Mouse (Mus musculus) intestine, embryonic 16.5 days (tissue): Measurements from ENCODE around the gene Pglyrp2. TPM values are rescaled to one million over a fixed set of nuclear protein-coding genes. Genes with fewer than 3 reads are reported as not detected.
A peak's percentile ranks its signal among the peaks of the same experiment; 100 is the strongest.

Experiments
- ATAC-seq: fragments of 200-750 bp; cut with Nextera tagmentation; 2 replicates; pipeline ENCODE4 v1.8.0; 2017; ENCODE audit warnings: moderate TSS enrichment, moderate library complexity
- H3K27ac ChIP-seq: fragments of 300-500 bp; sonication (generic); 2 replicates; pipeline ENCODE4 v1.5.1; 2014; ENCODE audit warnings: mild to moderate bottlenecking, low read length
- H3K27me3 ChIP-seq: fragments of 300-500 bp; sonication (generic); replicated peaks from 2 replicates; pipeline ENCODE4 v1.6.1; 2014; ENCODE audit warnings: low read length, control low read depth, mixed read lengths; ENCODE audit not compliant: control insufficient read depth, insufficient read depth
- H3K36me3 ChIP-seq: fragments of 300-500 bp; sonication (generic); 2 replicates; pipeline ENCODE4 v1.6.1; 2014; ENCODE audit warnings: low read length, control low read depth; ENCODE audit not compliant: control insufficient read depth, insufficient read depth
- H3K4me1 ChIP-seq: fragments of 300-500 bp; sonication (generic); 2 replicates; pipeline ENCODE4 v1.6.1; 2014; ENCODE audit warnings: low read length, control low read depth, mixed read lengths; ENCODE audit not compliant: control insufficient read depth, insufficient read depth
- H3K4me2 ChIP-seq: fragments of 300-500 bp; sonication (generic); 2 replicates; pipeline ENCODE4 v1.6.1; 2014; ENCODE audit warnings: low read depth, low read length, control low read depth
- H3K4me3 ChIP-seq: fragments of 300-500 bp; sonication (generic); 2 replicates; pipeline ENCODE4 v1.5.1; 2014; ENCODE audit warnings: mild to moderate bottlenecking, low read length
- H3K9ac ChIP-seq: fragments of 300-500 bp; sonication (generic); 2 replicates; pipeline ENCODE4 v1.6.1; 2014; ENCODE audit warnings: low read depth, low read length
- H3K9me3 ChIP-seq: fragments of 300-500 bp; sonication (generic); 2 replicates; pipeline ENCODE4 v1.6.1; 2016; ENCODE audit warnings: low read length, control low read depth; ENCODE audit not compliant: control insufficient read depth
- WGBS: fragments of 180-500 bp; shearing (Covaris S2); extraction: QIAGEN DNeasy Blood & Tissue Kit; methylation state at CpG from one replicate; pipeline ENCODE4 v1.1.7; 2014; 5-methylcytosine and 5-hydroxymethylcytosine counted together
- polyA plus RNA-seq: library from polyadenylated mRNA; unstranded; fragments of >200 nt; fragmentation: Nextera tagmentation; extraction: Ambion mirVana; gene quantifications from 2 replicates; pipeline ENCODE4 v1.2.1, GENCODE M21; 2015

The Pglyrp2 gene
- polyA plus RNA-seq, 1 experiment from 2014 or later: 0.79 TPM

DNA sequence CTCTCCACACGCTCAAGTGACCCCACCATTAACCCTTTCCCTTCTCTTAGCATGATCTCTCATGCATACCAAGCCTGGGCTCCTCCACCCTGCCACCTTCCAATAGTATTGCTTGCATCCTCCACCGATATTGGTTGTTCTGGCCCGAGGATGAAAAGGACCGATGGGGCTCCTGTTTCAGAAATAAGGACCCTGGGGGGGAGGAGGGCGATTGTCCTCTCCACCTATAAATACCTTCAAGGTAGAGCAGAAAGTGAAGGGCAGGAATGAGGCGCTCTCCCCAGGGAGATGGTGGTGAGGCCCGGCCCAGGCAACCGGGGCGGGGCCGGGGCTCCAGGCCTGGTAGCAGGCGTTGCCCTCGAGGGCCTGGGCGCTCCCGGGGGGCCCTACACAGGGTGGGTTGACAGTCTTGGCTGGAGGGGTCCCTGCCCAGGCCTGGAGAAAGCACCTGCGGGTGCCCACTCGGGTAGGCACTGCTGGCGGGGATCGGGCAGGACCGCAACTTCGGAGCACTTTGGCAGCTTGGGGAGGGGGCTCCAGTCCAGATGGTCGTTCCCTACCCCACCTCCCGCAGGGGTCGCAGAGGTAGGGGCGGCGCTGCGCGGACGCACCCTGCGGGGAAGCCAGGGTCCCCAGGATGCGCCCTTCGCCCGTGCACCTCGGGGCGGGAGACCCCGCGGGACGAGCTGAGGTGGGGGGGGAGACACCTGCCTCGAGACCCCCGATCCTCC, 35.4 kb downstream of the Pglyrp2 start:
- Histone ChIP-seq H3K4me1 (peaks cover 8% of the 10 kb centered on the region), H3K9me3 (no peaks in the 10 kb centered on the region), H3K27ac (peak overlapping the region; percentile 81), H3K9ac (peak overlapping the region; percentile 84), H3K36me3 (no peaks in the 10 kb centered on the region; the same call in 1 of the 2 replicates), H3K4me2 (peak overlapping the region; percentile 94), H3K4me3 (peak overlapping the region; percentile 75), H3K27me3 (peaks cover 17% of the 10 kb centered on the region)
- peak; percentile 76 for ATAC-seq
- under 1% methylated on average over 31 of the region's 39 CpGs for WGBS

DNA sequence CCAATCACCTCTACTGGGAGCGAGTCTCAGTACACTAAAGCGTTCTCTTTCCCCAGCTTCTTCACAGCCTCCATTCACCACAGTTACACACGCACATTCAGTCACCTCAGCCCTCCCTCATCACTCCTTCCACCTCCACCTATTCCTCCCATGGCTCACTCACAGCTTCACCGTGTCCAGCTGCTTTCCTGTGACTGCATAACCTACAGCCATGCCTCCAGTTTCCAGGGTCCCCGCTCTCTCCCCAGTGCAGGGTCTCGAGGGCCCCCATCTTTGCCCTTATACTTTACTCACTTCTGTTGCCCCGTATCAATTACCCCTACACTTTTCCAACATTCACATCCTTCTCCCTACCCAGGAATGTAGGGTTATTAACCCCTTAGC, 36.0 kb downstream of the Pglyrp2 start:
- Histone ChIP-seq H3K4me3 (peak overlapping the region; percentile 75), H3K4me1 (peaks cover 8% of the 10 kb centered on the region), H3K9ac (peak overlapping the region; percentile 84; the same call in 1 of the 2 replicates), H3K36me3 (no peaks in the 10 kb centered on the region; the same call in 1 of the 2 replicates), H3K27me3 (peaks cover 17% of the 10 kb centered on the region), H3K27ac (no peak overlapping the region), H3K4me2 (peak overlapping the region; percentile 94), H3K9me3 (no peaks in the 10 kb centered on the region)
- no peak for ATAC-seq
- 39% methylated on average over 7 of the region's 7 CpGs for WGBS

DNA sequence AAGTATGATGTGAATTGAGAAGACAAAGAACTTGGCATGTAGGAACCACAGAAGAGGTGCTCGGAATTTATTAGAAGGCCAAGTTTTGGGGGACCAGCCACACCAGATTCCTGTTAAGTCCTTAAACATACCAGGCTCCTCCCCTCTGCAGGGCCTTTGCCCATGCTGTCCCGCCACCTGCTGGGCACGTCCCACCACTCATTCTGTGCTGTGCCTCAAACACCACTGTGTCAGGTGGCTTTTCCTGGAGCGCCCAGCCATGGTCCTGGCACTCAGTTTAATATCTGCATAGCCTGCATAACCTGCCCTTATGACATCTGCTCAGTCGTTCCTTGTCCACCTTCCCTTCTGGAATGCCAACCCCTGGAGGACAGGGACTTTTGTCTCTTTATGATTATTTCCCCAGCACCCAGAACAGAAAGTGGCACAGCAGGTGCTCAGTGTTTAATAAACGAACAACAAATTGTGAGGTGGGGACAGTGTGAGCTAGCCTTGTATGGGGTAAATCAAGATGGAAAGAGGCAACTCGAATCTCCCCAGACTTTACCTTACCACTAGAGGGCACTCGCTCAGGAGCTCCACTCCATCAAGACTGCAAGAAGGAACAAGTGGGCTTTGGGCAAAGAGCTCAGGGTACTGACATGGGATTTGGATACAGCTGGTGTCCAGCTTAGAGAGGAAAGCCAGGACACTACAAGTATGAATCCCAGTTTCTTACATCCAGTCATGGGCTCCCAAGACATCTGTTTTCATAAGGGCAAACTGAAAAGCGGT, 37.1 kb downstream of the Pglyrp2 start:
- no peaks in the 10 kb centered on the region for H3K9me3 ChIP-seq
- peaks cover 10% of the 10 kb centered on the region for H3K27me3 ChIP-seq
- no peak overlapping the region for H3K4me2 ChIP-seq
- peaks cover 3% of the 10 kb centered on the region; the same call in 1 of the 2 replicates for H3K4me1 ChIP-seq
- no peak overlapping the region for H3K9ac ChIP-seq
- H3K27ac ChIP-seq: no peak overlapping the region
- no peak overlapping the region for H3K4me3 ChIP-seq
- WGBS: 70% methylated on average over 9 of the region's 9 CpGs
- H3K36me3 ChIP-seq: no peaks in the 10 kb centered on the region; the same call in 1 of the 2 replicates
- no peak for ATAC-seq

DNA sequence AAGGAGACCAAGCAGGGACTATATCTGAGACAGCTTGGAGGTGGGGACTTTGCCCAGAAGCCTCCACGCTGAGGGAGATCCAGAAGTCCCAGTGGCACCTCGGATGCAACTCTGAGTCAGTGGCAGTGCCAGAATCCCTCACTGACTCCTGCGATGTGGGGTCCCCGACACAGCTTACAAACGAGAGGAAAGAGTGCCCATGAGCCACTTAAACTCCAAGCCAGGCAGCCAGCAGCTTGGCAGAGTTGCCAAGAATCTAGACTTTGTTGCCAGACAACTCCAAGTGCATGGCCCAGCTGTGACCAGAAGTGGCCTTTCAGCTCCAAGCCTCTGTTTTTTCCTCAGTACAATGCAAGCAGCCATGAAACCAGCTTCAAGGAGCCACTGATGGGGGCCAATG, 40.3 kb downstream of the Pglyrp2 start:
- no peaks in the 10 kb centered on the region; the same call in 1 of the 2 replicates for H3K36me3 ChIP-seq
- H3K27ac ChIP-seq: no peak overlapping the region
- no peak overlapping the region for H3K4me3 ChIP-seq
- no peak for ATAC-seq
- H3K4me2 ChIP-seq: no peak overlapping the region
- WGBS: 88% methylated on average over 5 of the region's 5 CpGs
- no peaks in the 10 kb centered on the region for H3K27me3 ChIP-seq
- no peak overlapping the region for H3K9ac ChIP-seq
- peaks cover 3% of the 10 kb centered on the region; the same call in 1 of the 2 replicates for H3K4me1 ChIP-seq
- H3K9me3 ChIP-seq: no peaks in the 10 kb centered on the region

DNA sequence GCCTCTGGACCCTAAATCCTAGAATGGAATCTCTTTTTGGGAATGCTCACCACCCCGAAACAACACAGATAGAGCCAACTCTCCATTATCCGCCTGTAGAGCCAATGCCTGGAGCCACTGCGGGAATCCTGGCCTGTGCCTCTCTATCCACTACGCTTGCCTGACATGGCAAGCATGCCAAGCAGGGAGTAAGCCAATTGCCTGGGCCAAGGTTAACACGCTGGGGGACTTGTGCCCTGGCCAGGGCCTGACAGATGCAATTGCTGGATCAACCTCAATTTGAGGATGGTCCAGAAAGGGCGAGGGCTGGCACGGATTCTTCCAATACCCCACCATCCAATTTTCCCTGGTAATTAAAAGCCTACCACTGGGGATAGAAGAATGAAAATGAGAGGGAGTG, 41.4 kb downstream of the Pglyrp2 start:
- Histone ChIP-seq H3K4me1 (no peaks in the 10 kb centered on the region; the same call in 1 of the 2 replicates), H3K36me3 (no peaks in the 10 kb centered on the region; the same call in 1 of the 2 replicates), H3K4me3 (no peak overlapping the region), H3K4me2 (no peak overlapping the region), H3K27me3 (no peaks in the 10 kb centered on the region), H3K9ac (no peak overlapping the region), H3K9me3 (no peaks in the 10 kb centered on the region), H3K27ac (no peak overlapping the region)
- 91% methylated on average over 7 of the region's 7 CpGs for WGBS
- no peak for ATAC-seq

DNA sequence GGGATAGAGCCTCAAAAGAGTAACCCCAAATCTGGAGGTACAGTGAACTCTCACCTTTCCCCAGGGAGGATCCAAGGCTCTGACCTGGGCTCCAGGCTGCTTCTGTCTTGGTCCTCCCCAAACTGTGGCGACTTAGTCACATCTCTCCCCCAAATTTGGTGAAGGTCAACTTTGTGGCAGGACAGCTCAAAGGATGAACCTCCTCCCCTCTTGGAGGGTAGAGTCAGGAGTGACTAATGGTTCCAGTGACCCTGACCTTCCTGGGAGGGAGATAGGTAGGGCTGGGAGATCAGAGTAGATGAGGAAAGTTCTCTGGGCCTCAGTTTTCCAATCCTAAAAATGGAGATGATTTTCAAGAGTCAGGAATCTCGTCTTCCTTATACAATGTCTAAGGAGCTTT, 45.2 kb downstream of the Pglyrp2 start:
- no peak for ATAC-seq
- no peak overlapping the region for H3K27ac ChIP-seq
- H3K4me2 ChIP-seq: no peak overlapping the region
- no peaks in the 10 kb centered on the region; the same call in 1 of the 2 replicates for H3K4me1 ChIP-seq
- no peaks in the 10 kb centered on the region for H3K27me3 ChIP-seq
- H3K4me3 ChIP-seq: no peak overlapping the region
- WGBS: 74% methylated on average over 2 of the region's 2 CpGs
- no peaks in the 10 kb centered on the region for H3K36me3 ChIP-seq
- H3K9ac ChIP-seq: no peak overlapping the region
- no peaks in the 10 kb centered on the region for H3K9me3 ChIP-seq

DNA sequence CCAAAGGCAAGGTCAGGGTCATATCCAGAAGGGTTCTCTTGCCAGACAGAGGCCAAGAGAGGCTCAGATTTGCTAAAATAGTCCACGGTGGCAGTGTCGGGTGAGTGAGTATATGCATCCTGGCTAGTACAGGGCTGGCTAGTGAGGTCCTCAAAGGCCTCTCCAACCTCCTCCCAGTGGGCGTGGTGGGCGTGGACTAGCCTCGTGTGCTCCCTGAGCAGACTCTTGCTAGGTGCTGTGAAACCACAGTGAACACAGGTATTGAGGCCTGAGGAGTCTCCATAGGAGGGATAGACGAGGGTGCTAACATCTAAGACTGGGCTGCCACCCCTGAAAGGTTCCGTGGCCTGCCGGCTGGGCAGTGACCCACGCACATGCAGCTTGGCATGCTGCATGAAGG, 46.8 kb downstream of the Pglyrp2 start:
- peak; percentile 38; the same call in 1 of the 2 replicates for ATAC-seq

DNA sequence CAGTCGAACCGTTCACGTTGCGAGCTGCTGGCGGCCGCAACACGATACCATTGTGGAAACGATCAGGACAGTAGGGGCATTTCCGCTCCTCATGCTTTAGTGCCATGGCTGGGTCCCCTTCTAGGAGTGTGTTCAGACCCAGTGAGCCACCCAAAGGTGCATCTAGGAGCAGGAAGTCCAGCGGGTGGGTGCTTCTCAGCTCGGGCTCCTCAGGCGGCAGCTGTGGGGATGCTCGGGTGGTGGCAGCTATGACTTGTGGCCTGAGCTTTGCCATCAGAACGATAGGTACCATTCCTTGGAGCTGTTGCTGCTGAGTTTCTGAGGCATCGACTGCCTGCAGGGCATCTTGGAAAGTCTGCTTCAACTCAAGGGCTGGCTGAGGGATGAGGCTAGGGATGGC, 47.5 kb downstream of the Pglyrp2 start:
- no peaks in the 10 kb centered on the region for H3K9me3 ChIP-seq
- H3K27ac ChIP-seq: no peak overlapping the region
- no peak overlapping the region for H3K4me3 ChIP-seq
- no peaks in the 10 kb centered on the region for H3K36me3 ChIP-seq
- ATAC-seq: peak; percentile 48
- H3K4me1 ChIP-seq: no peaks in the 10 kb centered on the region; the same call in 1 of the 2 replicates
- WGBS: 83% methylated on average over 15 of the region's 15 CpGs
- H3K4me2 ChIP-seq: no peak overlapping the region
- H3K9ac ChIP-seq: no peak overlapping the region
- H3K27me3 ChIP-seq: no peaks in the 10 kb centered on the region

More for the DNA sequence above, 46.8 kb downstream of the Pglyrp2 start:
- no peaks in the 10 kb centered on the region; the same call in 1 of the 2 replicates for H3K4me1 ChIP-seq
- H3K9ac ChIP-seq: no peak overlapping the region
- H3K27ac ChIP-seq: 0 out of 2 replicates have a peak overlapping the region, but pooled peaks have one; percentile 4
- no peak overlapping the region for H3K4me2 ChIP-seq
- WGBS: 75% methylated on average over 9 of the region's 9 CpGs
- H3K9me3 ChIP-seq: no peaks in the 10 kb centered on the region
- no peaks in the 10 kb centered on the region for H3K36me3 ChIP-seq
- H3K4me3 ChIP-seq: no peak overlapping the region
- no peaks in the 10 kb centered on the region for H3K27me3 ChIP-seq

DNA sequence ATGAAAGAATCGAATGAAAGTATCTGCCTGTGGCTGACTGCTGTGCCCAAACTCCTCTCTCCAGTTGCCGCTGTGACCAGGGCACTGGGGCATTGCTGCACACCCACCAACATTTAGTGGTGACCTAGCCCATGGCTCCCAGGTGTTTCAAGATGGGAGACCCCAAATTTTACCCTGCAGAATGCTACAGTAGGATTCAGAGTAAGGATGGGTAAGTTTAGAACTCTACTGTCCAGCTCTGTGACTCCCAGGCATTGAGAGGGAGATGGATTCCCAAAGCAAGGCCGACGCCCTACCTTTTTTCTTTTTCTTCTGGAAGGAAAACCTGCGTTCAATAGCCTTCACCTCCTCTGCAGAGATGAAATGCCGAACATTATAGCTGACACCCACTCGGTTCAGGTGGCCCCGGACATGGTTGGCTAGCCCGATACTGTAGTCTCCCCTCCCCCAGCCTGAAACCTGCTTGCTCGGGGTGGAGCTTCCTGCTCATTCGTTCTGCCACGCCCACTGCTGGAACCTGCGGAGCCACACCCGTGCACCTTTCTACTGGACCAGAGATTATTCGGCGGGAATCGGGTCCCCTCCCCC, 54.9 kb downstream of the Pglyrp2 start:
- peak overlapping the region; percentile 48 for H3K4me2 ChIP-seq
- ATAC-seq: peak; percentile 73
- H3K4me3 ChIP-seq: peak overlapping the region; percentile 48
- H3K9me3 ChIP-seq: no peaks in the 10 kb centered on the region
- peaks cover 8% of the 10 kb centered on the region for H3K4me1 ChIP-seq
- no peaks in the 10 kb centered on the region for H3K36me3 ChIP-seq
- WGBS: 16% methylated on average over 10 of the region's 17 CpGs
- H3K27ac ChIP-seq: peak overlapping the region; percentile 53
- H3K27me3 ChIP-seq: no peaks in the 10 kb centered on the region
- H3K9ac ChIP-seq: peak overlapping the region; percentile 52
